Mouse (Mus musculus): Measurements from ENCODE around the gene Mcm6. TPM values are rescaled to one million over a fixed set of nuclear protein-coding genes. Genes with fewer than 3 reads are reported as not detected.
"Not testable (repeated sequence)": the region's sequence is repeated elsewhere in the genome, so short reads cannot be mapped to it uniquely, and the experiment has no call there.

Gene Mcm6
- total and polyA plus RNA-seq, 3 experiments = 3.4 to 5.7 (median 5.2) TPM

- Histone ChIP-seq H3K36me3 (ENCODE audit: control insufficient read depth, insufficient read depth, low read length) (no peaks in the 10 kb centered on the region), H3K27ac (no peak within 1 kb of the TSS), H3K4me1 (ENCODE audit: control insufficient read depth, insufficient read depth, low read length) (no peaks in the 10 kb centered on the region), H3K4me3 (no peak within 1 kb of the TSS), H3K79me2 (replicated peaks; ENCODE audit: control insufficient read depth, insufficient read depth, low read length) (no peaks in the 10 kb centered on the region), H3K9ac (ENCODE audit: low read depth, low read length) (no peak within 1 kb of the TSS), H3K27me3 (ENCODE audit: control insufficient read depth, insufficient read depth, low read length) (no peaks in the 10 kb centered on the region)
- TF ChIP-seq EP300 (IDR thresholded peaks at IDR 0.05; ENCODE audit: insufficient read depth, low read depth, low read length) (no peak), POLR2A (IDR thresholded peaks at IDR 0.05; ENCODE audit: insufficient read depth, low read depth, low read length) (no peak), CTCF (IDR thresholded peaks at IDR 0.05) (no peak)
- no peak for DNase-seq
- intact Hi-C loops (cut with DNase I) = no loop called here
- WGBS = 69% methylated on average over 3 of the region's 3 CpGs
These were observed 31.2 kb downstream of the Mcm6 start, which contains the start of gene Lct for GRCm38 (mm10) chr1:128328218-128328617. Lct (minus strand) TSS chr1:128328318.

- no peaks in the 10 kb centered on the region for H3K79me2 ChIP-seq (replicated peaks; ENCODE audit: control insufficient read depth, insufficient read depth, low read length)
- no peak overlapping the region for H3K4me3 ChIP-seq
- 79% methylated on average over 1 of the region's 1 CpGs for WGBS
- intact Hi-C loops (cut with DNase I) = no loop called here
- H3K9ac ChIP-seq (ENCODE audit: low read depth, low read length) = no peak overlapping the region
- no peaks in the 10 kb centered on the region for H3K4me1 ChIP-seq (ENCODE audit: control insufficient read depth, insufficient read depth, low read length)
- no peak for TF ChIP-seq EP300 (IDR thresholded peaks at IDR 0.05; ENCODE audit: insufficient read depth, low read depth, low read length)
- no peak for TF ChIP-seq CTCF (IDR thresholded peaks at IDR 0.05)
- TF ChIP-seq POLR2A (IDR thresholded peaks at IDR 0.05; ENCODE audit: insufficient read depth, low read depth, low read length) = no peak
- no peak for DNase-seq
- no peak overlapping the region for H3K27ac ChIP-seq
- H3K27me3 ChIP-seq (ENCODE audit: control insufficient read depth, insufficient read depth, low read length) = no peaks in the 10 kb centered on the region
- H3K36me3 ChIP-seq (ENCODE audit: control insufficient read depth, insufficient read depth, low read length) = no peaks in the 10 kb centered on the region
These were observed 32.3 kb downstream of the Mcm6 start for GRCm38 (mm10) chr1:128327165-128327564.

GRCm38 (mm10) chr1:128324776-128325175 is 34.7 kb downstream of the Mcm6 start:
- Histone ChIP-seq H3K9ac (ENCODE audit: low read depth, low read length) (no peak overlapping the region), H3K4me1 (ENCODE audit: control insufficient read depth, insufficient read depth, low read length) (no peaks in the 10 kb centered on the region), H3K4me3 (no peak overlapping the region), H3K79me2 (replicated peaks; ENCODE audit: control insufficient read depth, insufficient read depth, low read length) (no peaks in the 10 kb centered on the region), H3K36me3 (ENCODE audit: control insufficient read depth, insufficient read depth, low read length) (no peaks in the 10 kb centered on the region), H3K27ac (no peak overlapping the region), H3K27me3 (ENCODE audit: control insufficient read depth, insufficient read depth, low read length) (no peaks in the 10 kb centered on the region)
- TF ChIP-seq CTCF (IDR thresholded peaks at IDR 0.05) (no peak), POLR2A (IDR thresholded peaks at IDR 0.05; ENCODE audit: insufficient read depth, low read depth, low read length) (no peak), EP300 (IDR thresholded peaks at IDR 0.05; ENCODE audit: insufficient read depth, low read depth, low read length) (no peak)
- WGBS = 80% methylated on average over 2 of the region's 2 CpGs
- intact Hi-C loops (cut with DNase I) = no loop called here
- no peak for DNase-seq

- intact Hi-C loops (cut with DNase I) = no loop called here
- 87% methylated on average over 8 of the region's 8 CpGs for WGBS
- Histone ChIP-seq H3K27ac (no peak overlapping the region), H3K36me3 (ENCODE audit: control insufficient read depth, insufficient read depth, low read length) (no peaks in the 10 kb centered on the region), H3K27me3 (ENCODE audit: control insufficient read depth, insufficient read depth, low read length) (no peaks in the 10 kb centered on the region), H3K4me3 (no peak overlapping the region), H3K9ac (ENCODE audit: low read depth, low read length) (no peak overlapping the region), H3K4me1 (ENCODE audit: control insufficient read depth, insufficient read depth, low read length) (no peaks in the 10 kb centered on the region), H3K79me2 (replicated peaks; ENCODE audit: control insufficient read depth, insufficient read depth, low read length) (no peaks in the 10 kb centered on the region)
- TF ChIP-seq EP300 (IDR thresholded peaks at IDR 0.05; ENCODE audit: insufficient read depth, low read depth, low read length) (no peak), CTCF (IDR thresholded peaks at IDR 0.05) (no peak), POLR2A (IDR thresholded peaks at IDR 0.05; ENCODE audit: insufficient read depth, low read depth, low read length) (no peak)
- no peak for DNase-seq
These were observed 36.3 kb downstream of the Mcm6 start for GRCm38 (mm10) chr1:128323026-128323643.

GRCm38 (mm10) chr1:128319266-128319665 is 40.2 kb downstream of the Mcm6 start:
- H3K27ac ChIP-seq; H3K9ac ChIP-seq (ENCODE audit: low read depth, low read length); H3K27me3 ChIP-seq (ENCODE audit: control insufficient read depth, insufficient read depth, low read length); H3K36me3 ChIP-seq (ENCODE audit: control insufficient read depth, insufficient read depth, low read length); DNase-seq; H3K4me3 ChIP-seq; intact Hi-C loops (cut with DNase I); H3K79me2 ChIP-seq (replicated peaks; ENCODE audit: control insufficient read depth, insufficient read depth, low read length); H3K4me1 ChIP-seq (ENCODE audit: control insufficient read depth, insufficient read depth, low read length): not testable (repeated sequence)
- 76% methylated on average over 6 of the region's 6 CpGs for WGBS

GRCm38 (mm10) chr1:128314665-128315064 is 44.8 kb downstream of the Mcm6 start:
- Histone ChIP-seq H3K4me3 (no peak overlapping the region), H3K79me2 (replicated peaks; ENCODE audit: control insufficient read depth, insufficient read depth, low read length) (no peaks in the 10 kb centered on the region), H3K4me1 (ENCODE audit: control insufficient read depth, insufficient read depth, low read length) (no peaks in the 10 kb centered on the region), H3K36me3 (ENCODE audit: control insufficient read depth, insufficient read depth, low read length) (no peaks in the 10 kb centered on the region), H3K27me3 (ENCODE audit: control insufficient read depth, insufficient read depth, low read length) (no peaks in the 10 kb centered on the region), H3K27ac (no peak overlapping the region), H3K9ac (ENCODE audit: low read depth, low read length) (no peak overlapping the region)
- 59% methylated on average over 4 of the region's 4 CpGs for WGBS
- TF ChIP-seq POLR2A (IDR thresholded peaks at IDR 0.05; ENCODE audit: insufficient read depth, low read depth, low read length) = no peak
- no peak for TF ChIP-seq CTCF (IDR thresholded peaks at IDR 0.05)
- TF ChIP-seq EP300 (IDR thresholded peaks at IDR 0.05; ENCODE audit: insufficient read depth, low read depth, low read length) = no peak
- DNase-seq = no peak
- intact Hi-C loops (cut with DNase I) = no loop called here
